In genomic region chr13:55443799-55444285, GRCm38 (mm10) we compare ENCODE assay signal across 8 mouse cellular contexts. TPM values are rescaled to one million over a fixed set of nuclear protein-coding genes. Genes with fewer than 3 reads are reported as not detected.
DNase-seq lines count a peak whose midpoint lies in the region; ATAC-seq and TF ChIP-seq lines count a peak whose summit lies in the region.

No protein-coding gene starts in this region.

- H3K9me3 ChIP-seq in lung, embryonic 14.5 days (ENCODE audit: low read depth, low read length) = no peaks in the 10 kb centered on the region
- H3K9me3 ChIP-seq in embryonic facial prominence, embryonic 14.5 days (ENCODE audit: control insufficient read depth, low read length) = no peaks in the 10 kb centered on the region
- H3K9me3 ChIP-seq in limb, embryonic 11.5 days (ENCODE audit: control insufficient read depth, low read length) = no peaks in the 10 kb centered on the region

- peak overlapping the region; percentile 94 for H3K27ac ChIP-seq in lung, embryonic 14.5 days (ENCODE audit: low read depth)
- H3K27ac ChIP-seq in embryonic facial prominence, embryonic 14.5 days (replicated peaks; ENCODE audit: low read depth, low read length) = peak overlapping the region; percentile 93
- H3K27ac ChIP-seq in limb, embryonic 11.5 days (replicated peaks; ENCODE audit: low read depth, low read length) = no peak overlapping the region

- H3K27me3 ChIP-seq in lung, embryonic 14.5 days (ENCODE audit: insufficient read depth, low read length) = no peaks in the 10 kb centered on the region
- no peaks in the 10 kb centered on the region for H3K27me3 ChIP-seq in embryonic facial prominence, embryonic 14.5 days (replicated peaks; ENCODE audit: control insufficient read depth, insufficient read depth, low read length)
- no peaks in the 10 kb centered on the region for H3K27me3 ChIP-seq in limb, embryonic 11.5 days (ENCODE audit: control insufficient read depth, insufficient read depth, low read length)

- peaks cover 10% of the 10 kb centered on the region for H3K4me1 ChIP-seq in lung, embryonic 14.5 days (ENCODE audit: insufficient read depth)
- H3K4me1 ChIP-seq in embryonic facial prominence, embryonic 14.5 days (ENCODE audit: control insufficient read depth, insufficient read depth, low read length) = peaks cover 9% of the 10 kb centered on the region
- H3K4me1 ChIP-seq in limb, embryonic 11.5 days (ENCODE audit: control insufficient read depth, insufficient read depth, low read length) = peaks cover 12% of the 10 kb centered on the region

- ATAC-seq in lung, embryonic 14.5 days (ENCODE audit: insufficient read depth) = no peak
- ATAC-seq in embryonic facial prominence, embryonic 14.5 days (ENCODE audit: low read depth) = no peak
- ATAC-seq in limb, embryonic 11.5 days (ENCODE audit: insufficient number of reproducible peaks, low FRiP score, low TSS enrichment, low read depth) = no peak
- ATAC-seq in neutrophil, adult 5-6 weeks (ENCODE audit: extremely low read depth, insufficient number of reproducible peaks, low FRiP score, poor library complexity, severe bottlenecking) = 0 out of 2 replicates have a peak, but pooled peaks have one; percentile 2

- peak overlapping the region; percentile 50 for H3K9ac ChIP-seq in lung, embryonic 14.5 days
- H3K9ac ChIP-seq in embryonic facial prominence, embryonic 14.5 days (ENCODE audit: low read depth, low read length) = peak overlapping the region; percentile 66
- no peak overlapping the region for H3K9ac ChIP-seq in limb, embryonic 11.5 days (ENCODE audit: low read length)

- no peak for DNase-seq in lung, embryonic 14.5 days
- no peak for DNase-seq in lung, postnatal 36 days
- no peak for DNase-seq in embryonic facial prominence, embryonic 14.5 days (ENCODE audit: low spot score)
- no peak for DNase-seq in limb, embryonic 11.5 days (ENCODE audit: low spot score)
- DNase-seq in adipocyte (ENCODE audit: low spot score) = no peak
- DNase-seq in urinary bladder, postnatal 36 days (ENCODE audit: low spot score in 2 of 2) = no peak
- DNase-seq in right cerebral cortex, postnatal 14 days = no peak

- peak overlapping the region; percentile 93 for H3K4me3 ChIP-seq in lung, embryonic 14.5 days (ENCODE audit: low read depth, low read length)
- peak overlapping the region; percentile 84 for H3K4me3 ChIP-seq in embryonic facial prominence, embryonic 14.5 days (ENCODE audit: low read depth, low read length)
- peak overlapping the region; percentile 63 for H3K4me3 ChIP-seq in limb, embryonic 11.5 days (ENCODE audit: low read depth, low read length)

- no peak for TF ChIP-seq CTCF in lung, embryonic 14.5 days (IDR thresholded peaks at IDR 0.05; ENCODE audit: low read depth)

- 27% methylated on average over 9 of the region's 9 CpGs for WGBS in lung, embryonic 14.5 days
- 36% methylated on average over 9 of the region's 9 CpGs for WGBS in embryonic facial prominence, embryonic 14.5 days
- 52% methylated on average over 9 of the region's 9 CpGs for WGBS in limb, embryonic 11.5 days

- H3K36me3 ChIP-seq in lung, embryonic 14.5 days (ENCODE audit: insufficient read depth) = no peaks in the 10 kb centered on the region
- H3K36me3 ChIP-seq in embryonic facial prominence, embryonic 14.5 days (ENCODE audit: control insufficient read depth, insufficient read depth, low read length) = no peaks in the 10 kb centered on the region
- H3K36me3 ChIP-seq in limb, embryonic 11.5 days (ENCODE audit: control insufficient read depth, insufficient read depth, low read length) = no peaks in the 10 kb centered on the region

- H3K4me2 ChIP-seq in lung, embryonic 14.5 days = peak overlapping the region; percentile 89
- H3K4me2 ChIP-seq in embryonic facial prominence, embryonic 14.5 days (ENCODE audit: low read depth, low read length) = peak overlapping the region; percentile 71
- peak overlapping the region; percentile 61 for H3K4me2 ChIP-seq in limb, embryonic 11.5 days (ENCODE audit: low read depth, severe bottlenecking)

RNA-seq across cellular contexts. Expression of gene Grk6, which starts 1.0 kb away (rescaled TPM):
- polyA plus RNA-seq in lung, embryonic 14.5 days (2014; fragmentation: Nextera tagmentation; extraction: Ambion mirVana) = 64.3 and 71.0 TPM in 2 replicates
- polyA plus RNA-seq in embryonic facial prominence, embryonic 14.5 days (2014; fragmentation: Nextera tagmentation; extraction: Ambion mirVana) = 44.0 and 46.6 TPM in 2 replicates
- polyA plus RNA-seq in limb, embryonic 11.5 days (2014; fragmentation: Nextera tagmentation; extraction: Ambion mirVana) = 60.4 and 68.2 TPM in 2 replicates
- 362 and 371 TPM in 2 replicates for total RNA-seq in neutrophil, adult 5-6 weeks (2017)

RNA-seq across cellular contexts. Expression of gene F12, which starts 17.2 kb away (rescaled TPM):
- polyA plus RNA-seq in lung, embryonic 14.5 days (2014; fragmentation: Nextera tagmentation; extraction: Ambion mirVana) = not detected in 2 replicates
- not detected in 2 replicates for polyA plus RNA-seq in embryonic facial prominence, embryonic 14.5 days (2014; fragmentation: Nextera tagmentation; extraction: Ambion mirVana)
- 0.17 TPM in 1 of 2 replicates, not detected in the other for polyA plus RNA-seq in limb, embryonic 11.5 days (2014; fragmentation: Nextera tagmentation; extraction: Ambion mirVana)
- total RNA-seq in neutrophil, adult 5-6 weeks (2017) = 2.6 and 2.8 TPM in 2 replicates

RNA-seq across cellular contexts. Expression of gene Prr7, which starts 20.2 kb away (rescaled TPM):
- polyA plus RNA-seq in lung, embryonic 14.5 days (2014; fragmentation: Nextera tagmentation; extraction: Ambion mirVana) = 0.46 and 0.53 TPM in 2 replicates
- 1.9 and 2.7 TPM in 2 replicates for polyA plus RNA-seq in embryonic facial prominence, embryonic 14.5 days (2014; fragmentation: Nextera tagmentation; extraction: Ambion mirVana)
- 1.1 and 1.6 TPM in 2 replicates for polyA plus RNA-seq in limb, embryonic 11.5 days (2014; fragmentation: Nextera tagmentation; extraction: Ambion mirVana)
- total RNA-seq in neutrophil, adult 5-6 weeks (2017) = 12.3 and 14.1 TPM in 2 replicates

RNA-seq across cellular contexts. Expression of gene Pfn3, which starts 28.8 kb away (rescaled TPM):
- polyA plus RNA-seq in lung, embryonic 14.5 days (2014; fragmentation: Nextera tagmentation; extraction: Ambion mirVana) = not detected in 2 replicates
- 0.70 TPM in 1 of 2 replicates, not detected in the other for polyA plus RNA-seq in embryonic facial prominence, embryonic 14.5 days (2014; fragmentation: Nextera tagmentation; extraction: Ambion mirVana)
- not detected in 2 replicates for polyA plus RNA-seq in limb, embryonic 11.5 days (2014; fragmentation: Nextera tagmentation; extraction: Ambion mirVana)
- total RNA-seq in neutrophil, adult 5-6 weeks (2017) = not detected in 2 replicates

RNA-seq across cellular contexts. Expression of gene Dbn1, which starts 44.1 kb away (rescaled TPM):
- 135 and 153 TPM in 2 replicates for polyA plus RNA-seq in lung, embryonic 14.5 days (2014; fragmentation: Nextera tagmentation; extraction: Ambion mirVana)
- polyA plus RNA-seq in embryonic facial prominence, embryonic 14.5 days (2014; fragmentation: Nextera tagmentation; extraction: Ambion mirVana) = 141 and 167 TPM in 2 replicates
- polyA plus RNA-seq in limb, embryonic 11.5 days (2014; fragmentation: Nextera tagmentation; extraction: Ambion mirVana) = 299 and 318 TPM in 2 replicates
- total RNA-seq in neutrophil, adult 5-6 weeks (2017) = 0.12 TPM in 2 replicates
